Mouse (Mus musculus): ENCODE data around the gene Trafd1.

- TF ChIP-seq CTCF (conservative IDR thresholded peaks at IDR 0.05; ENCODE audit: insufficient read depth, insufficient read length, low read depth, low read length) (no peak), POLR2A (IDR thresholded peaks at IDR 0.05; ENCODE audit: low read depth, low read length) (no peak)
These were observed 37.4 kb upstream of the Trafd1 start for GRCm38 (mm10) chr5:121422787-121423186.
